Mouse (Mus musculus) retina, adult 2 months (tissue): Measurements from ENCODE around the gene Myh10.

Experiments
- DNase-seq: peaks from one replicate; pipeline ENCODE4 v3.0.0-alpha.2; 2012; ENCODE audit warnings: low read depth, low spot score

Gene Myh10

DNA sequence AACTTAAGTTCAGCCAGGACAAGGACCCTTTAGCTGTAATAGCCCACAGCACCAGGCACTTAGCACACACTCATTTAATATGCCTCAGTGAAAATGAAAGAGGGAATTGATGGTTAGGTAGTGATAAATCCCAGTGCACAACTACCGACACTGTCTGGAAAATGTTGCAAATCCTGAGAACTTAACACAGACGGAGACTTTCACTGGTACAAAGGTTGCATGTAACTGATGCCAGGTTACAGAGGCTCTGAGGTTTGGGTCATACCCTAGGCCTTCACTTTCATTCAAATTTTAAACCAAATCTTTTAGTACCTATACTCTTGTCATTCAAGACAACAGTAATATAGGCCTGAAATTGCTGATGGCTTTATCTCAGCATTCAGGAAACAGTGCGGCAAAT lies 166.0 kb downstream of the Myh10 start:
- DNase-seq, result no peak

DNA sequence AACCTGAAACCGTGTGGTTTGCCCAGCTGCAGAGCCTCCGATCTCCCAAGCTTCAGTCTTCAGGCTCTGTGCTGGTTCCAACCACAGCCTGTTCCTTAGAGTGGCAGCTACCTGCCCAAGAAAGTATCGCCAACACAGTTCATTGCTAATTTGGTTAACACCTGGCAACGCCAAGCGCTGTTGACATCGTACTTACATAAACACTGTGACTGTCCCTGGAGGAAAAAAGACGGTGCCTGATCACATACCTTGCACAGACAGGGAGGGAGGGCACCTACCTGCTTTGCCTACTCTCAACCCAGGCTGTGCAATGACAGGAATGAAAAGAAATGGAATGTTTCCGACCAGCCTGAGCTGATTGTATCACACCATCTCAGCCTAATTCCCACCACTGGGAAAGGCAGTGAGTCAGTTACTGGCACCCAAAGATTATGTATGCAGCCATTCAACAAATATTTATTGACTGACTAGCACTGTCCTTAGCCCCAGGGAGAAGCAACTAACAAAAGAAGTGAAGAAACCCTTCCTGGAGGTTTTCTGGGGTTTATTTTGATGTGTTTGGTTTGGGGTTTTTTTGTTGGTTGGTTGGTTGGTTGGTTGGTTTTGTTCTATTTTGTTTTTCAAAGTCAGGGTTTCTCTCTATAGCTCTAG lies 168.7 kb downstream of the Myh10 start:
- no peak for DNase-seq

DNA sequence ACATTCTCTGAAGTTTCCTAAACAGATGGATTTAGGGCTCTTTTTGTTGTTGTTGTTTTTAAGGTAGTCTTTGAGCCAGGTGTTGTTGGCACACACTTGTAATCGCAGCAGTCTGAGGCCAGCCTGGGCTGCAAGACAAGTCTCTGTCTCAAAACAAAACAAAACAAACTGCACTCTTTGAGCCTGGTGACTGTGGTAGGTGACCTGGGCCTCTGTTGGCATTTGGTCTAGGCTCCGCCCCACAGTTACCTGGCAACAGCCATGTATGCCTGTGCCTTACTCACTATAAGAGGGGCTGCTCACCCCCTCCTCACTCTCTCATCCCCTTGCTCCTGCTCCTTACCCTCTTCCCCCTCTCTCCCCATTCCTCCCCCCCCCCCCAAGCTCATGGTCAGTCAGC lies 170.9 kb downstream of the Myh10 start:
- DNase-seq, result no peak

- no peak for DNase-seq
Measured at GRCm38 (mm10) chr11:68863631-68864091, 172.3 kb downstream of the Myh10 start.

DNA sequence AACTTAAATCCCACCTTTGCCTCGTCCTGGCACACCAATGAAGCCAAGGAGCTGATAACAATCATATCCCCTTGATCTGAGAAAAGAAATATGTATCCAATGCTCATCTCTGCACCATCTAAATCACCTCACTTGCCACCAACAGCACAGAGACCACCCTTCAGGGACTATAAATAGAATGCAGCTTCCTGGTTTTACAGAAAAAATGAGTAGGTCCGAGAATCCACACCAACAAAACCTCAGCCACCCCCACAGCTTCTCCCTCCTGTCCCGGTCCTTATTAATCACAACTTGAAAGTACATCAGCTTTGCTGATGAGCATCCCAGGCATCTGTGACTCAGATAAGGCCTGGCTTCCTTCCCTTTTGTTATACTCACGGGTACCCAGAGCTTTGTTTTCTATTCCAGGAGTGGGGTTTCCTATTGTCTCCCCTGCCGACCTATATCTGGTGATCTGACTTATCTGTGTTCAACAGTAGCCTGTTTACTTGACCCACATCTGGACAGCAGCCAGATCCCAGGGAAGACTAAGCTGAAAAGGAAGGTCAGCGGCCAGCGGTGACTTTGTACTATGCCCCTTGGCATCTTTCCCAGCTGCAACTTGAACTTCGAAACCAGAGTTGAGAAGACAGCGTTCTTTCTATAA lies 173.3 kb downstream of the Myh10 start:
- DNase-seq, result no peak
